Mouse (Mus musculus): ENCODE data around the gene Papss1.

GRCm38 (mm10) chr3:131638216-131638615 is 73.6 kb downstream of the Papss1 start:
- TF ChIP-seq CTCF (IDR thresholded peaks at IDR 0.05; ENCODE audit: extremely low read depth, insufficient read depth, low read length) (no peak), POLR2A (IDR thresholded peaks at IDR 0.05; ENCODE audit: extremely low read depth, insufficient read depth, low read length) (no peak)

Data from cortical plate, adult 2 months (tissue).